Mouse (Mus musculus) testis, adult 2 months (tissue): ENCODE measurements around the gene Rexo4.

Experiments
- CTCF ChIP-seq: fragments of 200-500 bp; IDR thresholded peaks from 2 replicates; pipeline ENCODE4 v1.5.1; 2012; ENCODE audit warnings: low read depth, mild to moderate bottlenecking, inconsistent platforms, low read length, moderate library complexity; ENCODE audit not compliant: control insufficient read depth, insufficient read depth, insufficient replicate concordance
- POLR2A ChIP-seq: fragments of 200-500 bp; IDR thresholded peaks from 2 replicates; pipeline ENCODE4 v1.6.1; 2012; ENCODE audit warnings: low read depth, mild to moderate bottlenecking, inconsistent platforms, low read length, moderate library complexity; ENCODE audit not compliant: control insufficient read depth

GRCm38 (mm10) chr2:26984179-26984578 lies 20.0 kb upstream of the Rexo4 start:
- TF ChIP-seq CTCF = no peak
- no peak for TF ChIP-seq POLR2A
